Mouse (Mus musculus) small intestine, adult 2 months (tissue): Measurements from ENCODE around the gene Arsb.

ENCODE experiments used
- CTCF ChIP-seq: fragments of 200-500 bp; IDR thresholded peaks from 2 replicates; pipeline ENCODE4 v1.5.1; 2012; ENCODE audit warnings: low read depth, mild to moderate bottlenecking, control low read depth, inconsistent platforms, low read length, moderate library complexity, mixed read lengths; ENCODE audit not compliant: insufficient replicate concordance, insufficient read length; ENCODE audit errors: extremely low read depth
- POLR2A ChIP-seq: fragments of 200-500 bp; IDR thresholded peaks from 2 replicates; pipeline ENCODE4 v1.6.1; 2012; ENCODE audit warnings: low read depth, mild to moderate bottlenecking, control low read depth, inconsistent platforms, low read length, moderate library complexity

- no peak for TF ChIP-seq CTCF
- no peak for TF ChIP-seq POLR2A
These were observed 142.8 kb downstream of the Arsb start for GRCm38 (mm10) chr13:93914206-93914605.
